Mouse (Mus musculus) T-helper 2 cell (primary cell): ENCODE measurements around the gene Pcyt1a.

Experiments used
- in situ Hi-C: fragments of 300-600 bp; cut with MboI, MseI; formaldehyde crosslinking; loops from one replicate; pipeline ENCODE4 v1.15.1; 2025; ENCODE audit warnings: high pct_unique_total_duplicates

The Pcyt1a gene

DNA sequence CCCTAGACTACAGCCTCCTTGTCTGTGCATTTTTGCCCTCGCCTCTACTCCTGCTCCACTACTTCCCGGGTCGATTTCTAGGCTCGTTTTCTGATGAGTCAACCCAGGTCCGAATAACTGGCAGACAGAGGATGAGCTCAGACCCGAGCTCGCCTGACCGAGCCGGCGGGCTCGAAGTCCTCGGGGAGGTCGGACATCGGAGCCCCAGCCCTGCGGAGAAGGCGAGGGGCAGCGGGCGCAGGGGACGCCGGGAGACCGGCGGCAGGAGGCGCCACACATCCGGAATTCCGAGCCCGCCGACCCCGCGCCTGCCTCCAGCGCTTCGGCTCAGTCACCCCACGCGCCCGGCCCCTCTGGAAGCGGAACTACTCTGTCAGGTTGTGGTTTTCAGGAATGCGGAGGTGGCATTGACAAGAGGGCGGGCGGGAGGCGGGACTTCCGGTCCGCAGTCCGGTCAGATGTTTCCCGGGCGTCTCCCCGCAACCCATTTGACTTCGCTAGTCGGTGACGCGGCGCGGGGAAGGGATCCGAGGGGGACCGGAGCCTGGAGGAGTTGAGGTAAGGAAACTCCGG lies at the start of gene Pcyt1a:
Gene Pcyt1a (plus strand): TSS at position 448 of the 573 bp plus-strand sequence.
- in situ Hi-C loops, result no loop called here

GRCm38 (mm10) chr16:32382901-32383300 lies 47.8 kb upstream of the Pcyt1a start:
- in situ Hi-C loops, result no loop called here

GRCm38 (mm10) chr16:32384885-32385284 lies 45.8 kb upstream of the Pcyt1a start:
- in situ Hi-C loops, result no loop called here

DNA sequence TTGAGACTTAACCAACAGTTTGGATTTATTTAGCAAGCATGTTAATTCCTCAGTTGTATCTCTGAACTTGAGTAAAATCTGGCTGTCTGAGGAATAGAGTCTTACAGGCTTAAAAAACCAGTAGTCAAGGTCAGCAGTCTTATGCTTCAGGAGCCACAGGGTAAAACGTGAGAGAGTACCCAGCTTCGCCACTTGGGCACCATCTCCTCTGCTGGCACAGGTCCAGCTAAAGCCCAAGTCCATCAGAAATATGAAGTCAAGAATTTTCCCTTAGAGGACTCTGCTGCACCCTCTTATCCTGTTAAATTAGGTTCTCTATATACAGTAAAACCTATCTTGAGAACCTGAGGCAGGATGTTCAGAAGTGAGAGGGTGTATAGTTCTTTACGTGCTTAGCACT lies 43.9 kb upstream of the Pcyt1a start:
- in situ Hi-C loops, result no loop called here

- in situ Hi-C loops, result no loop called here
These were observed 41.7 kb upstream of the Pcyt1a start for GRCm38 (mm10) chr16:32389049-32389448.

GRCm38 (mm10) chr16:32389841-32390240 lies 40.9 kb upstream of the Pcyt1a start:
- in situ Hi-C loops, result no loop called here

GRCm38 (mm10) chr16:32390882-32391281 lies 39.8 kb upstream of the Pcyt1a start:
- in situ Hi-C loops, result no loop called here

DNA sequence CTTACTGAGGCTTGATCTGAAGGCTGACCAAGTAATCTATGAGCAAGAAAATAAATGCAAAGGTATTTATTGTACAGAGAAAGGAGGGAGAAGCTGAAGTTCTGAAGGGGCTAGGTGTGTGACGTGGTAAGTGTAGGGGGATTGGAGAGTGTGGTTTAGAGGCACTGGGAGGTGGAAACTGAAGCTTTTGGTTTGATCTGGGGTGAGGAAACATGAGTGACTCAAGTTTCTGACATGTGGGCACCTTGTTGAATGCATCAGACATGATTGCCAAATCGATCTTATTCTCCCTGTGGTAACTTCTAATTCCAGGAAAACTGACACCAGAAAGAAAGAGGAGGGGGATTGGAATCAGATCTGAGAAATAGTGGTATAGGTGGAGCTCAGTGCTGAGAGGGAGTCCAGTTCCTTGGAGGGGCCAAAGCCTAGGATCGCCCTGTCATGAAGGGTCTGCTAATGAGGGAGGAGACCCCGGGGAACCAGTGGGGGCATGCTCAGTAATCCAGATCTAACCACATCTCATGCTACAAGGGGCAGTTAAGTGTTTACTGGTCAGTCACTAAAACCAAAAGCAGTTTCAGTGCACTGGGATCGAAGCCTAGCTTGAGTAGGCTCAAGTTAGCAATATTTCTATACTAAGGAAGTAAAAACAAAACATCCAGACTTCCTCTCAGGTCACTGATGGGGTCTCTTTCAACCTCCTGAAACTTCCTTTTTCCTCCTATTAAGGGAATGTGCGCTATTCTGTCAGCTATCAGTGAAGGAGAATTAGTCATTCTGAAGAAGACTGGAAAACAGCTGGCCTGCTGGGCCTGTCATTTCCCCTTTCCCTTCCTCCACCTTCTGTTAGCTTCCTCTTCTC lies 34.8 kb upstream of the Pcyt1a start:
- in situ Hi-C loops, result no loop called here

DNA sequence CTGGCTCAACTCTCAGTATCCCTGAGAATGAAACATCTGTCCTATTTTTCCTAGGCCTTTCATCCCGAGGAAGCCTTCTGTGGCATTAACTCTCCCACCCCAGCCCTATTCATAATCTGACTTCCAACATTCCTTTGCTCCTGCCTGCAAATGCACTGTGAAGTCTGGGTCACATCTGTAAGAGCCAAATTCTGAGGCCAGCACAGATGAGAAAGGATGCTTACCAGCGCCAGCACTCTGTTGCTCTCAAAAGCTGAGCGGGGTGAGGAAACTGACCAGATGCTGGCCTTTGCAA lies 34.2 kb upstream of the Pcyt1a start:
- in situ Hi-C loops, result no loop called here

GRCm38 (mm10) chr16:32398206-32398605 lies 32.5 kb upstream of the Pcyt1a start:
- in situ Hi-C loops, result no loop called here

- in situ Hi-C loops, result no loop called here
These were observed 30.5 kb upstream of the Pcyt1a start, which contains the start of gene Tm4sf19 for GRCm38 (mm10) chr16:32400267-32400666. Tm4sf19 (plus strand) TSS chr16:32400506.

- in situ Hi-C loops, result no loop called here
These were observed 29.3 kb upstream of the Pcyt1a start for GRCm38 (mm10) chr16:32401335-32401965.

- in situ Hi-C loops, result no loop called here
These were observed 27.9 kb upstream of the Pcyt1a start for GRCm38 (mm10) chr16:32402818-32403217.

DNA sequence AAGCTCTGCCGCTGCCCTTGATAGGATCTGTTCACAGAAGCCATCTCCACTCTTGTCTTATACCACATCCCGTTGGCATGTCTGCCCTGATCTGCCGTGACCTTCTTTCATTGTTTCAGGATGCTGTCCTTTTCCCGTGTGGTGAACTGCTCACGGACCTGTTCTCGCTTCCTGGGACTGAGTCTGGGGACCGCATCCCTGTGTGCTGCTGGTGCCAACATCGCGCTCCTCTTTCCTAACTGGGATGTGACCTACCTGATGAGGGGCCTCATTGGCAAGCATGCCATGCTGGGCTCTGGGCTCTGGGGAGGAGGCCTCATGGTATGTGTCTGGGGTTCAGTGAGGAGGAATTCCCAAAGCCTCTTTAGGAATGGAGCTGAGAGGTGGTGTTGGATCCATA lies 25.0 kb upstream of the Pcyt1a start:
- in situ Hi-C loops, result no loop called here

DNA sequence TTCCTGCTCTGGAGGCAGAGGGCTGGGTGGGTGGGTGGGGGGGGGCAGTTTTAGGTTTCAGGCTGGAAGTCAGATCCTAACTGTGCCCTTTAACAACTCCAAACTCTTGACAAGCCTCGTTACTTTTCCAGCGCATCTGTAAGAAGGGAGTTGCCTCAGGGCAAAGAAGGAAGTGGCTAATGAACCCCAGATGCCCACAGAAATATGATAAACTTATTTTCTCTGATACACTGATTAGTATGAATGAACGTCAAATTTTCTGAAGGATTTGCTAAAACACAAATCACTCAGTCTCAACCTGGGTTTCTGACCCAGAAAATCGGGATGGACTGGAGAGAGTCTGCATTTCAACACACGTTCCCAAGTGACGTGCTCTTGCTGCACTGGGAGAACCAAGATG lies 24.1 kb upstream of the Pcyt1a start:
- in situ Hi-C loops, result no loop called here

DNA sequence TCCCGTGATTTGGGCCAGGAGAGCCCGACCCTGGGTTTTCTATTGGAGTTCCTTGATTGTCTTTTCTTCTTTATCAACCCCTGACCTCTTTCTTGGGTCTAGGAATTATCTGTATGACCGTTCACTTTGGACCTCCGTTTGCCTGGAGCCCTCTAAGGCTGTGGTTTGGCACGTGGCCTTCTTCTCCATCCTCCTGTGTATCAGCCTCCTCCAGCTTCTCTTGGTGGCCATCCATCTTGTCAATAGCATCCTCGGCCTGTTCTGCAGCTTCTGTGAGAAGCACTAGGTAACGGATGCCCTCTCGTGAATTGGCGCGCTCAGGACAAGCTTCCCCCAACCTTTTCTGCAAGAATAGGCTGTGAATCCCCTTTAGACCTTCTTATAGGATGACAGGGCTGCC lies 23.0 kb upstream of the Pcyt1a start:
- in situ Hi-C loops, result no loop called here

DNA sequence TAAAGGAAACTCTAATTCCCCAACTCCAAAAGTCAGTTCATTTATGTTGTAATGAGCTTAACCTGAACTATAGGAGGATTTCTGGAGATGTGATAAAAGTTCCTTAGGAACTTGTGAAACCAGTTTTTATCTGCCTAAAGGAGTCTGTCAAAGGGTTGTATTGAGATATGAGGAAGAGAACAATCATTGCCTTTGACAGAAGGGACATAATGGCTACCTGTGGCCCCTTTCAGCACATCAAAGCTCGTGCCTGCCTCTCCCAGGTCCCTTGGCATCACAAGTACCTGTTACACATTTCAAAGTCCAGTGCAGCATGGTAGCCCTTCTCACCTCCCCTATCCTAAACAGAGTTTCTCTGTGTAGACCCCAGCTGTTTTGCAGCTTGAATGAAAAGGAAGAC lies 13.3 kb upstream of the Pcyt1a start:
- in situ Hi-C loops, result no loop called here

GRCm38 (mm10) chr16:32419517-32420483 lies 10.9 kb upstream of the Pcyt1a start, which contains the start of gene Tctex1d2:
Tctex1d2 (plus strand) TSS chr16:32419702.
- in situ Hi-C loops, result no loop called here

- in situ Hi-C loops, result no loop called here
These were observed 3.2 kb upstream of the Pcyt1a start for GRCm38 (mm10) chr16:32427506-32427905.

GRCm38 (mm10) chr16:32431047-32431591 lies 398 bp downstream of the Pcyt1a start:
- in situ Hi-C loops, result no loop called here

DNA sequence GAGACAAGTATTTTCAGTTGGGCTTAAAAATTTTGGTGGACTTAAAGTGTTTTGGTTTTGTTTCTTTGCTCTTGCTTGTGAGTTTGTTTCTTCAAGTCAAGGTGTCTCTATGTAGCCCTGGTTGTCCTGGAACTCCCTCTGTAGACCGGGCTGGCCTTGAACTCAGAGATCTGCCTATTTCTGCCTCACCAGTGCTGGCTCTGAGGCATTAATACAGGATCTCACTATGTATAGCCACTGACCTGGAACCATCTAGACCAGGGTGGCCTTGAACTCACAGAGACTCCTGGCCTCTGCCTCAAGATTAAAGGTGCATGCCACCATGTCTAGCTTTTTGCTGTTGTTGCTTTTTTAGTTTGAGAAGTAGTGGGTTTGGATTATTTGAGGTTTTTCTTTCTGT lies 1.2 kb downstream of the Pcyt1a start:
- in situ Hi-C loops, result no loop called here
